Mouse (Mus musculus) kidney, postnatal 10 days (tissue): ENCODE data around the gene Anks1.

Experiments
- DNase-seq: peaks from one replicate; pipeline ENCODE4 v3.0.0; 2021; ENCODE audit warnings: mixed read lengths

The Anks1 gene

DNA sequence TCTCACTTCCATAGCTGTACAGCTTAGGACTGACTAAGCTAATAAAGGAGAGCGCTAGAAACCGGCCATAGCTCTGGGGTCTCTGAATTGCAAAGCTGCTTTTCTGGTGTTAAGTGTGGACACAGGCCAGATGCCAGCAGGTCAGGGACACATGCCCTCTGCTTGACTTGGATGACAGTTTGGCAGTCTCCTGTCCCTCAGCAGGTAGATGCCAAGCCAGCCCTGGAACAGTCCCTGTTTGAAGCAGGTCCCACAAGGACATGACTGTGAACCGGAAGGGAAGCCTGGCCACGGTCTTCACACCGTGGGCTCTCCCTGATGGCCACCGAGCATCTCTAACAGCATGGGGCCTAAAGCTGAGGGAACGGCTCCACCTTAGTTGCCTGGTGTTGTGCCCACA, 153.6 kb downstream of the Anks1 start:
- DNase-seq, result no peak

DNA sequence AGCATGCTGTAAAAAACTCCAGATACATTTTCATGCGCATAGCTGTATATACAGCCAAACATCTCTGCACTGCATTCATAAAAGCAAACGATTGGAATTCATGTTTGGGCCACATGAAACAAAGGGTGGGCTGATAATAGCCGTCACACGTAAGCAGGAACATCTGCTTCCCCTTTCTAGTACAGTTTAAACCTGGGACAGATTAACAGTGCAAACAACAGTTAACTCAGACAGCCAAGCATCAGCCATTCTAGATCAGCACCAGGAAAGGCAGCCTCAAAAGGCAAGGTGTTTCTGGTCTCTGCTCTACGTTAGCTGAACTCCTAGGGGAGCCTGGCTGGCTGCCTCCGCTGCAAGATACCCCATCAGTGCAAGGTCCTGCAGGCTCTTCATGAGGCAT, 154.1 kb downstream of the Anks1 start:
- no peak for DNase-seq

DNA sequence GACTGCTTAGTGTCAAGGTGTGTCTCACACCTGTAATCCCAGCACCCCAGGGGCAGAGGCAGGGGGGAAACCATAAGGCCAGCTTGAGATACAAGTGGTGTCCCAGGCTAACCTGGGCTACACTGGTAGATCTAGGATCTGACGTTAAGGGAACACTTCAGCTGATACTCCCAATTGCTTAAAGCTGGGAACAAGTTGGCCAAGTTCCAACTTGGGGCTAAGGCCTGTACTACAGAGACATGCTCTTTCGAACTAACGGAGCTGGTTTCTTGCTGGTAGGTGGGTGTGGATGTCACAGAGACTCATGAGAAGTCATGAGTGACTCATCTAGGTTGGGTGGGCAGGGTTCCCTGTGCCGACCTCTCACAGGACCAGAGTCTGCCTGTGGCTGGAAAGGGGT, 158.2 kb downstream of the Anks1 start:
- DNase-seq, result no peak

DNA sequence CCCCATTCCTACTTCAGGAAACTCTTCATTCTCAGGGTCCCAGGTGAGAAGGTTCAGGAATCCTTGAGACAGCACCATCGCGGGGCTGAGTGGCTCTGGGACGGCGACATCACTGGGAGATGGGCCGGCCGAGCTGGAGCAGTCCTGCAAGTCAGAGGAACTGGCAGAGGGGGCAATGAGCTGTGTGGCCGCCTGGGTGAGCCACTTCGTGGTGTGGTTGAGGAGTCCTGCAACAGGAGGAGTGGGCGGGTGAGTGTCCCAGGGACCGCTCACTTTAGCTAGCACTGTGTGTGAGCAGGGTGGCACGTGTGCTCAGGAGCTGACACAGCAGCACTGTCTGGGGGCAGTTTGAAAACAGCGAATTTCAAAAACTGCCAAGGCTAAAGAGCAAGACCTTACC, 160.3 kb downstream of the Anks1 start:
- no peak for DNase-seq

DNA sequence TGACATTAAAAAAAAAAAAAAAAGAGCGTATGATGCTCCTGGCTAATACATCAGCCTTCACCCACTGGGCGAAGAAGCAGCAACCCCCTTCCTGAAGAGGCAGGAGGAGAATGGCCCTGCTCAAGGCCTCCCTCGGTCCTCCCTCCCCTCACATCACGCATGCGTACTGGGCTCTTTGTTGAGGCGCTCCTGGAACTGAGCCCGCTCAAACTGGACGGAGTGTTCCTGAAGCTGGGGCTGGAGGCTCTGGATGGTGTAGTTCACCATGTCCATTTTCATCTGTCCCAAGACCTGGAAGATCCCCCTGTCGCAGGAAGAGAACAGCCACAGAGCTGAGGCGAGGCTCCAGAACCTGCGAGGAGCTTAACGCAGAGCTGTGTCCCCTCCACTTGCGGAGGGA, 161.2 kb downstream of the Anks1 start:
- DNase-seq, result peak; percentile 46

DNA sequence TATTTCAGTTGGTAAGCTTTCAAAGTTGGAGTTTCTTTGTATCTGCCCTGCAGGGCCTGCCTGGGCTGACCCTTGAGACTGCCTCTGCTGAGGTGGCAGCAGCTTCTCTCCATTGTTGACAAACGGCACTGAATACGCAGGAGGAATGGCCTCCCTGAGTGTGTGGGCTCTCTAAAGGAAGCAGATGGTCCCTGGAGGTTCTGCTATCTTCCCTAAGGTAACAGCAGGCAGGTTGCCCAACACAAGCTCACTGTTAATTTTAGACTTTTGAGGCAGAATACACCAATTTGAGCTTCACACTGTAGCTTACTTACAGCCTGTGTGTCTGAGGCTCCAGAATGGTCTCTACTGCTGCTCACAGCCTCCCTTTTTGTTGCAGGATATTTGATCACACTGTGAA, 163.6 kb downstream of the Anks1 start:
- DNase-seq, result no peak

DNA sequence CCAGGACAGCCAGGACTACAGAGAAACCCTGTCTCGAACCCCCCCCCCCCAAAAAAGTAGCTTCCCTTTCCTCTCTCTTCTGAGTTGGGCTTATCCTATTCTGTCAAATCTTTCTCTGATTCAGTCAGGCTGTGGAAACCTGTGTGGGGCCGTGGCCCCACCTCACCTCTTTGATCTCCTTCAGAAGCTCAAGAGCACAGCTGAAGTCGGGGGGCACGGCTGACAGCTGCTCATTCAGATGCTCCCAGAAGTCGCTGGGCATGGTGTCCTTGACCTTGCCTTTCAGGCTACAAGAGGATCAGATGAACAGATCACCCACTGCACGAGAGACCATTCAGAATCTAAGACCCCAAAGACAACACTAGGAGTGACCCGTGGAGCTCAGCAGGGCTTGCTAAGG, 165.4 kb downstream of the Anks1 start:
- DNase-seq, result no peak

DNA sequence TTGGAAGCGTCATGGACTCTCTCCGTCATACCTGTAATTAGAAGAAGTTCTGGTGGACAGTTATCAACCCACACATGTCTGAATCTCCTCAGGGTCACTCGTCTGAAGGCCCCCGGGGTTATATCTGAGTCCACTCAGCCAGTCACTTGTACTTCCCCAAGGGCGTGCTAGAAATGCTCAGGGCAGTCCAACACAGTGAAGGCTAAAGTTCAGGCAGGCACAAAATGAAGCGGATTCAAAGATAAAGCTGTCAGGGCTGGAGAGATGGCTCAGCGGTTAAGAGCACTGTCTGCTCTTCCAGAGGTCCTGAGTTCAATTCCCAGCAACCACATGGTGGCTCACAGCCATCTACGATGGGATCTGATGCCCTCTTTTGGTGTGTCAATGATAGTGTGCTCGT, 168.9 kb downstream of the Anks1 start:
- DNase-seq, result no peak

DNA sequence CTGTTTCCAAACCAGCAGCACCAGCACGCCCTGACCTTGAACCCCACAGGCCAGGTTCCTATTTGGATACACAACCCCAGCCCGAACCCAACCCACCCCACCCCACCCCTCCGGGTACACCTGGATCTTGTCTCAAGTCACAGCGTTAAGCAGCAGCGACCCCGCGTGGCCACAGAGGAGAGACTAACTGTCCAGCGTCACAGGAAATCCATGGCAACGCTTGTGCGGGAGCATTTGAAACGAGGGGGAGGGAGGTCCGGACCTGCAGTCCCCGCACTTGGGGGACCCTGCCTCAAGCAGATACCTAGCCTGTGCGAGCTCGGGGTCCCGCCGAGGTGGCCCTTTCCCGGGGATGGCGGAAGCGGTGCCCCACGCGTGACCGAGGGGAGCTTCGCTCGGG, 170.5 kb downstream of the Anks1 start:
- DNase-seq, result peak; percentile 94

DNA sequence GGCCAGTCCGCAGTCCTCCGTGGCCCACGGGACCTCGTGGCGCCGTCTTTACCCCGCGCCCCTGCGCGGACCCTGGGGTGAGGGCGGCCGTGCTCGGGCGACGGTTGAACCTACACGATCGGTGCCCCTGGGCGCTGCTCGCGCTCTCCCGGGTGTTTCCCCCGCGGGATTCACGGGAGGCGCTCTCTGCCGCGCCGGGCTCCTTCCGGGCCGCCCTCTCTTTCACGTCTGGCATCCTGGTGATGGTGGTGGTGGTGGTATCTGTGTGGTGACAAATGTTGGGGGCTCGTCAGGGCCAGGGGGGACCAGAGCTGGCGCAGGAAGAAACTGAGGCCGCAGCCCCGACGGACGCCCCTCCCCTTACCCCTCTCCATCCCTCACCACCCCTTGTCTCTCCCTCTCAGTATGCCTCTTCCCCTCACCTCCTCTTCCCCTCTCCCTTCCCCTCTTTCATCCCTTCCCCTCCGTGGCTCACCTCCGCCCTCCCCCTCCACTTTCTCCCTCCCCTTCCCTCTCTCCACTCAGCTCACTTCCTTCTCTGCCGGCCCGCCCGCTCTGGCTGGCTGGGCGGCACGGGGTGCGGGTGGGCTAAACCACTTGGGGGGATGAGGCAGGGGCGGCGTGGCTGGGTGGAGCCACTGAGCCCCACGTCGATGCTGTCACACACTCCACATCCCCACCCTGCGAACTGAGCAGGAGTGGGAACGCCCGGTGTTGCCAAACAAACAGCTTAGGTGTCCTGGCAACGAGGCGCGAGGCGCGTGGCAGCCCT, 171.1 kb downstream of the Anks1 start, which contains the start of gene Tcp11:
Gene Tcp11, minus strand, starts transcription at position 595 of the 772 bp plus-strand sequence.
- DNase-seq, result peak; percentile 79

DNA sequence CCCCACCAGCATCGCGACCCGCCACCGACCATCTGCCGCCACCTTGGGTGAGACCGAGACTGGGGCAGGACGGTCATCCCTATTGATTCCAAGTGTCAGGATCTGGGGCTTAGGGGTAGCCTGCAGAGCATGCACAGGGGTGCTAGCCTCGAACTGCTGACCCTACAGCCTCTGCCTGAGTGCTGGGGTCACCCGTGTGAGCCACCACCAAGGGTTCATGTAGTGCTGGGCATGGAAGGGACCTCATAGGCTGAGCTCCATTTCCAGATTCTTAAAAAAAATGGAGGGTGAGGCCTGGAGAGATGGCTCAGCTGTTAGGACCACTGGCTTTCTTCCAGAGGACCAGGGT, 171.7 kb downstream of the Anks1 start:
- DNase-seq, result no peak

DNA sequence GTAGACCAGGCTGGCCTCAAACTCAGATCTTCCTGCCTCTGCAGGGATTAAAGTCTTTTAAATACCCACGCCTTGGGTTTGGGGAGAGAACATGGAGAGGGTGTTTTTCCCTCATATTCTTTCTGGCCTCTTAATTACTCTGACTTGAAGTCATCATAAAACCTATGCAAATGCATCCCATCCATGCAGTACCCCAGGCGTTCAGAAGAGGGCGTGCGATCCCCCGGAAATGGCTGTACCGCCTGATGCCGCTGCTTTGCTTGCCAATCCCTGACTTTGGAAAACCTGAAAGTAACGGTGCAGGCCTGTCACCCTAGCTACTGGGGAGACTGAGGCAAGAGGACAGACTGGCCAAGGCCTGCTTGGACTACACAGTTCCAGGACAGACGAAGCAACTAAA, 172.3 kb downstream of the Anks1 start:
- DNase-seq, result peak; percentile 67

DNA sequence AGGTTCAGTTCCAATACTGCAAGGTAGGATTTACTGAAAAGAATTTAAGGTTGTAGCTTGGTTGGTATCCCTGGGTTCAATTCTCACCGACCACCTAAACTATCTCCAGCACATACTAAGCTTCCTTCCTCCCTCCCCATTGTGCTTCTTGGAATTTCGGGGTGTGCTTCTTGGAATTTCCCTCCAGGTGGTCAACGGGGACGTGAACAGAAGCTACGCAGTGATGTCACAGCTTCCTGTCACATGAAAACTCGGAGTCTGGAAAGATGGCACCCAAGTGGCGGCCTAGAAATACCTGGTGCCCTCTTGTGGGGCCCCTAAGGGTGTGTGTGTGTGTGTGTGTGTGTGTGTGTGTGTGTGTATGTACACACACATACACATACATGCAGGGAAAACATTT, 172.8 kb downstream of the Anks1 start:
- no peak for DNase-seq

DNA sequence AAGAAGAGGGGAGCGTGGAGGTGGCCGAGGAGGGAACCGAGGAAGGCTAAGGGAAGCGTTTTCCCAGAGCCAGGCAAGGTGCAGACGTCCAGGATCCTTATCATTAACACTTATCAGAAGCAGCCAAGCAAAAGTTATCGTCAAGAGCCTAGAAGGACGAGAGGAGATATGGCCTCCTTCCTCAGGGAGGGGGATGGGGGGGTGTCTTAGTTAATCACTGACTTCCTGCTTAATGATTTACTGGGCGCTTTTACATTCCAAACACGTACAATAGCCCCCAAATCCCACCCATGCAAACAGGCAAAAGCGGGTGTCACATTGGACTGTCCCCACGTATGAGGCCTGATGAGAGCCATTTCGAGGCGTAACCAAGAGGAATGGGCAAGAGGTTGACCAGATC, 173.8 kb downstream of the Anks1 start:
- no peak for DNase-seq

DNA sequence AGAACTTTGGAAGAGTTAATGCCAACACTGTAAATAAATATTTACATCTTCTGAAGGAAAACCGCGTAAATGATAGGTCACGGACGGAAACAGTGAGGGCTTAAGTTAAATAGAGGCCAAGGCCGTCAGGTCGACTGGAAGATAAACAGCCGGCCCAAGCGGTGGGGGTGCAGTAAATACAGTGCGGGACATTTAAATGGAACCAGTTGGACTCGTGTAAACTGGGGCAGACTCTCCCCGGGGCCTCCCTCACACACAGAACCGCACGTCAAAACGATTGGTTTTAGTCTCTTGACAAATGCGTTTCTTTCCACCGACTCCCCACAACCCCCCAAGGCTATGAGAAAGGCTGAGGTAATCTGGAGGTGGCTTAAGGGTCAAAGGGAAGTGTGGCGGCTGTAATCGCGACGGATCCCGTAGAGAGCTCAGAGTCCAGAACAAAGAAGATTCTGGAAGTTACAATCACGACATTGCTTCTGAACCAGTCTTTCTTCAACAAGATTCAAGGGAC, 175.3 kb downstream of the Anks1 start:
- no peak for DNase-seq

DNA sequence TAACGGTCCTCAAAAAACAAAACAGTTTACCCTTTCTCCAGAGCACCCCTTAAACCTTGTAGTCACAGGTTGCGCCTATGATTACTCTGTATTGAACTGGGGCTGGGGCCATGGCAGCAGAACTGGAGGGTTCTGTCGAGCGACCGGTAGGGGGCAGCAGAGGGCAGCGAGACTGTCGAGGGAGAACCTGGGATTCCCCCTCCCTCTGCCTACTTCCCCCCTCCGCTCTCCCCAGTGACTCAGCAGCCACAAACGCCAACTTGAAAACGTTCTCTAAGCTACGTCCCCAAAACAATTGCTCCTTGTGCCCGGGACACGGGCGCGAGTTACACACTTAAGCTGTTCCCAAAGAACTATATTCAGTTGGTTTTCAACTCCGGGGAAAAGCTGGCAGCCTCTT, 175.9 kb downstream of the Anks1 start:
- DNase-seq, result peak; percentile 96

DNA sequence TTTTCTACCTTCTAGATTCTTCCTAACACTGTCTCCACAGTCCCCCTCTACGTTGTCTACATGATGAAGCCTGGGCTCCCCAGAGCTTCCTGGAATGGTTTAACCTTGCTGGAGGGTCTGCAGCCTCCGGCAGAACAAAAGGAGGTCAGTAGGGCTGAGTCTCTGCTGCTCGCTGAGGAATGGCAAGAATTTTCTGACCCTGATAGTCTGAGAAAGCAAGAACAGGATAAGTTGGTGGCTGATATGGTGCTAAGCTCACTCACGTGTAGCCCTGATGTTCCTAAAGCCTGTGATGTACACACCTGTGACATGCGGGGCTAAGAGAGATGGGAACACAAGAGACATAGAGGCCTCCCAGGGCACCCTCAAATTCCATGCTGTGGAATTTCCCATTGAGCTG, 178.3 kb downstream of the Anks1 start:
- no peak for DNase-seq

DNA sequence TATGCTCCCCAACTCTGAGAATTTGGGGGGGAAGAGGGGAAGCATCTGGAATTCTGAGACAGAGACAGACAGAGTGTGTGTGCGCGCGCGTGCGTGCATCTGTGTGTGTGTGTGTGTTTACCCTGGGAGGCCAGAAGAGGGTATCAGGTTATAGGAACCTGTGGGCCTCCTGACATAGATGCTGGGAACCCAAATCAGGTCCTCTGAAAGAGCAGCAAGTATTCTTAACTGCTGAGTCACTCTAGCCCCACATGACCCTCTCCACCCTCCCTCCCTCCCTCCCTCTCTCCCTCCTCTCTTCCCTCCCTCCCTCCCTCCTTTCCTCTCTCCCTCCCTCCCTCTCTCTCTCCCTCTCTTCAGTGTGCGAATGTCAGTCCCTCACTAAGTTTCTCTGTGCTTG, 179.6 kb downstream of the Anks1 start:
- no peak for DNase-seq

DNA sequence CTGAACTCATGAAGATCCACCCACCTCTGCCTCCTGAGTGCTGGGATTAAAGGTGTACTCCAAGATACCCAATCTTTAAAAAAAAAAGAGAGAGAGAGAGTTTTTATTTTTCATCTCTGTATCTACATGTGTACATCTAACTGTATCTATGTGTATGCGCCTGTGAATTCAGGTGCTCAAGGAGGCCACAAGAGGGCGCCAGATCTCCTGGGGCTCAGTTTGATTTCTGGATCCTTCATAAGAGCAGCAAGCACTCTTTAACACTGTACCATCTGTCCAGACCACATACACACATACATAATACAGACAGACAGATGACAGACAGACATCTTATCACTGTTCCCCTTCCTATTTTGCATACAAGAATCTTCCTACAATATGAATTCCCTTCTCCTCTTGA, 183.2 kb downstream of the Anks1 start:
- no peak for DNase-seq

DNA sequence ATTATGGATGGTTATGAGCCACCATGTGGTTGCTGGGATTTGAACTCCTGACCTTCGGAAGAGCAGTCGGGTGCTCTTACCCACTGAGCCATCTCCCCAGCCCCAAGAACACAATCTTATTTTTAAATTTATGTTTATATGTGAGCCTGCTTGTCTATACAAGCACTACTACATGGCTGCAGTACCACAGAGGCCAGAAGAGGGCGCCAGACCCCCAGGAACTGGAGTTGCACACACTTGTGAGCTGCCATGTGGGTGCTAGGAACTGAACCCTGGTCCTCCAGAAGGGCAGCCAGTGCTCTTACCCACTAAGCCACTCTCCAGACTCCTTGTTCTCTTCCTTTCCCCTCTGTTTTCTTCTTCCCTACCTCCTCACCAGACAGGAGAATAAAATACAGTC, 184.7 kb downstream of the Anks1 start:
- no peak for DNase-seq

DNA sequence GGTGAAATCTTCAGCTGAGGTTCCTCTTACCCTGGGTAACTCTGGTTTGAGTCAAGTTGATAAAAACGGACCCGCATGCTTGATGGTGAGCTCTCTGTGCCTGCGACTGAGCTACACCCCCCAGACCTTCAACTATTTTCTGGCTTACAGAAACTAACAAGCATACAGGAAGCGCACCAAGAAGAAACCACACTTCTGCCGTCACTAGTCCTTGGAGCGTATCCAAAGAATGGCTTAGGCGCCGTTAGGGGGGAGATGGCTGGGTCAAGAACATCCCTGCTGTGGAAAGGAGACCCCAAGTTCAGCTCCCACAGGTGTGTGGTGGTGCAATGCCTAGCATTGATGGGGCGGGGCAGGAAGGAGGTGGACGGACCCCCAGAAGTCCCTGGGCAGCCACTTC, 187.3 kb downstream of the Anks1 start:
- no peak for DNase-seq

DNA sequence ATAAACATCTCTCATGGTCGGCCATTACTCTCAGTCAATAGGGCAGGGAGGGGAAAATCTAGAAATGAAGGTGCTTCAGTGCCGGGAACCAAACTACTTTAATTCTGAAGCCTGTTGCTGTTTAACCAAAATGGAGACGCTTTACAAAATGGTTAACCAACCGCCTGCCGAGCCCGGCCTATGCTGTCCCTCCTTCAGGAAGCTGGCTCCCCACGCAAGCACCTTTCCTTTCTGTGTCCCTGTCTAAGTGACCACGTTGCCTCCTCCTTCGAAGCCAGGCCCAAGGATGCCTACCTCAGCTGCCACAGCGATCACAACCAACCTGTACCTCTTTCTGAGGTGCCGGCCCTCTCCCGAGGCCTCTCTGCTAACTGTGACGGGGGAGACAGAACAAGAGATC, 188.2 kb downstream of the Anks1 start:
- DNase-seq, result no peak

DNA sequence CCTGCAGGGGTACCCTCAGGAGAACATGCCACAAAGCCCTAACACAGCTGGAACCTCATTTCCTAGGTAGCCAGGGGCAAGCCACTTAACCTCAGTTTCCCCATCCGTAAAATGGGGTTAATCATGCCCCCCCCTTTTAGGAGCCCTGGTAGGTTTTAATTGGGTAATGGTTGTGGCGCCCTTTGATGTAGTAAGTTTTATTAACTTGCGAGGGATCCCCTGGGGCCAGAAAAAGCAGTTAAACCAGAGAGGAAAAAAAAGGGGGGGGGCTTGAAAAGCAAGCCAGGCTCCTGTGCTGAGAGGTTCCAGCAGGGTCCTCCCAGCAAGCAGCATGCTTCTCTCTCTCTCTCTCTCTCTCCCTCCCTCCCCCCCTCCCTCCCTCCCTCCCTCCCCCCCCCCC, 190.0 kb downstream of the Anks1 start:
- no peak for DNase-seq

DNA sequence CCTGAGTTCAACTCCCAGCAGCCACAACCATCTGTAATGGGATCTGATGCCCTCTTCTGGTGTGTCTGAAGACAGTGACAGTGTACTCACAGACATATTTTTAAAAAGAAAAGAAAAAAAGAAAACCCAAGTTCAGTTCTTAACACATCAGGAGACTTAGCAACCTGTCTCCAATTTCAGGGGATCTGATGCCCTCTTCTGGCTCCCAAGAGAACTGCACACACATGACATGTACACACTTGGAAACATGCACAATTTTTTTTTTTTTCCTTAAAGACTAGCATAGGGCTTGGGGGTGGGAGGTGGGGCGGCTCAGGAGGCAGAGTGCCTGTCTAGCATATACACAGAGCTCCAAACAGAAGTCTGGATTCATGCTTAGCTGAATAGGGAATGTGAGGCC, 191.6 kb downstream of the Anks1 start:
- DNase-seq, result no peak

DNA sequence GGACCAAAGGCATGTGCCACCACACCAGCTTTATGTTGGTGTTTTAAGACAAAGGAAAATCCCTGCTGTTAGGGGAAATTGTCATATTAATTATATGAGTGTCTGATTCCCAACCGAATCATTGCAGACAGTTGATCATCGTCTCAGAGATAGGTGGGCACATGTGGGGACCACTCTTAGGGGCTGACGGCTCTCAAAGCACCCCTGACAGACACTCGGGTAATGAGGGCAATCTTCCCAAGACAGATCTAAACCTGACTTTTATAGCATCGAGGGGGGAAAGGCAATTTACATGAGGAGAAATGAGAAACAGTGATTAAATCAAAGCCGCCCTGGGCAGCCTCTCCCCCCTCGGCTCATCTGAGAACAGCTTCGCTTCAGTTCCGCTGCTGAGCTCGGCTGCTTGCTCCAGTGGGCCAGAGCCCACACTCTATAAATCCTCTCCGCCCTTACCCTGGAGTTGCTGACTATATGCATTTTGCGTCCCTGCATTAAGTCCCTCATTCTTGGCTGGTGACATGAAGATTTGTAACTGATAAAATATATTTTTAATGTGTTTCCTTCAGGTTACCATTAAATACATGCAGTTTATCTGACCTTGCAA, 192.3 kb downstream of the Anks1 start:
- peak; percentile 42 for DNase-seq
